Mouse (Mus musculus): Measurements from ENCODE around the gene Otulin. TPM values are rescaled to one million over a fixed set of nuclear protein-coding genes. Genes with fewer than 3 reads are reported as not detected.

The Otulin gene
- polyA plus RNA-seq, 1 experiment = 29.0 TPM

DNA sequence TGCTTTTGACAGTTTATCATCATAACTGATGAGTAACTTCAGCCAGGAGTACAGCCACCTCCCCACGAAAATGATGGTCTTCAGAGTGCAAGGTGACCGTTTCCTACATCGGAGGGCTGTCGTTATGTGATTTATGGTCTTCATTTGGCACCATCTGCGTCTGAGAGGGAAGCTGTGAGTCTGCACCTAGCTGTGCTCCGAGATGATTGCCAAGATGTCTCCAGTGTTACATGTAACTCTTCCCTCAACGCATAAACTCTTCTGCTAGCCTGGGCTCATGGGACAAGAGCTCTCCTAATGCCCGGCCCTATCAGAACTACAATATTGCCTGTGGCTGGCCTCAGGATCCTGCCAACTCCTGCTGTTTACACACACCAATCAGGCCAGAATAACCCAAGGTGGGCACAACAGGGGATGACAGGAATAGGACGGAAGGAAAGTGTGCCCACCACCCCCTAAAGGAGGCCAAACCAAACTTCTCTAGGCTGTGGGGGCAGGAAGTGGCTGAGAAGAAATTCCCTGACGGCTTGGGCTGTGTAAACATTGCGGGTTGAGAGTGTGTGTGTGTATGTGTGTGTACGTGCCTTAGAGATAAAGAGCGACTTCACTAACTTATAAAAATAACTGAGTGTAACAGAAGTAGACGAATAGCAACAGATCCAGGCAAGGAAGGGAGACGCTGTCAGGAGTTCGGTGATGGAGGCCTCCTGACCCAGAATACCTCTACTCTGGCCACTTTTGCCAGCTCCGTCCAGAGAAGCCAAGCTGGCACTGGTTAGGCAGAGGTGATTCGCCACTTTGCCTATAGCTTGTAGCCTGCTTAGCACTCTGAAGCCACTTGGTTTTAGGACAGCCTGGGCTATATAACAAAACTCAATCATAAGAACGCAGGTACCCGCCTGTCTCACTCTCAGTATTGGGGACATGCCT, 126.4 kb downstream of the Otulin start:
- Histone ChIP-seq H3K4me3 (ENCODE audit: insufficient read depth, low read depth, low read length) (no peak overlapping the region), H3K27ac (ENCODE audit: insufficient read depth, low read depth, low read length) (no peak overlapping the region)
- WGBS = 70% methylated on average over 20 of the region's 20 CpGs

DNA sequence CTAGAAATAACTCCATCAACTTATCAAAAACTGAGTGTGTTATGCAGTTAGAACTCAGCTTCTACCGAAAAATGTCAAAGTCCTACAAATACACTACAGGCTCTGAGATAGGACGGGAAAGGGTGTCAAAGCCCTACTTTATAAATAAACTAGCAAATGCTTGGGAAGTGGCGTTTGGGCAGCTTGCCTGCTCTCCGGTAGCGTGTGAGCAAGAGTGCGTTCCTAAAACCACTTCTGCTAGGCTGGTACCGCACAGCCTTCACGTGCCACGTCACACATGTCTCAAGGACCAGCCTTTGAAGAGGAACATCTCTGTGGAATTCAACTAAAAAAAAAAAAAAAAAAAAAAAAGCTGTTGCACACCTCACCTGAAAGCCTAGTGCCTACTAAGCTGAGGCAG, 127.3 kb downstream of the Otulin start:
- WGBS = 78% methylated on average over 9 of the region's 9 CpGs
- Histone ChIP-seq H3K27me3 (replicated peaks; ENCODE audit: control insufficient read depth, insufficient read depth, low read length) (no peaks in the 10 kb centered on the region), H3K27ac (ENCODE audit: insufficient read depth, low read depth, low read length) (no peak overlapping the region), H3K4me1 (ENCODE audit: control insufficient read depth, insufficient read depth, low read length) (0 out of 2 replicates have a peak, but pooled peaks cover 5% of the 10 kb centered on the region), H3K4me3 (ENCODE audit: insufficient read depth, low read depth, low read length) (no peak overlapping the region), H3K36me3 (ENCODE audit: control insufficient read depth, insufficient read depth, low read length) (no peaks in the 10 kb centered on the region)
- TF ChIP-seq POLR2A (IDR thresholded peaks at IDR 0.05; ENCODE audit: low read depth, low read length) = no peak
- no peak for TF ChIP-seq CTCF (conservative IDR thresholded peaks at IDR 0.05; ENCODE audit: insufficient read depth, insufficient read length, low read depth, low read length)
- DNase-seq = no peak

More for the DNA sequence above, 126.4 kb downstream of the Otulin start:
- 0 out of 2 replicates have a peak, but pooled peaks cover 5% of the 10 kb centered on the region for H3K4me1 ChIP-seq (ENCODE audit: control insufficient read depth, insufficient read depth, low read length)
- no peak for DNase-seq
- H3K36me3 ChIP-seq (ENCODE audit: control insufficient read depth, insufficient read depth, low read length) = no peaks in the 10 kb centered on the region
- TF ChIP-seq POLR2A (IDR thresholded peaks at IDR 0.05; ENCODE audit: low read depth, low read length) (no peak), CTCF (conservative IDR thresholded peaks at IDR 0.05; ENCODE audit: insufficient read depth, insufficient read length, low read depth, low read length) (no peak)
- no peaks in the 10 kb centered on the region for H3K27me3 ChIP-seq (replicated peaks; ENCODE audit: control insufficient read depth, insufficient read depth, low read length)

DNA sequence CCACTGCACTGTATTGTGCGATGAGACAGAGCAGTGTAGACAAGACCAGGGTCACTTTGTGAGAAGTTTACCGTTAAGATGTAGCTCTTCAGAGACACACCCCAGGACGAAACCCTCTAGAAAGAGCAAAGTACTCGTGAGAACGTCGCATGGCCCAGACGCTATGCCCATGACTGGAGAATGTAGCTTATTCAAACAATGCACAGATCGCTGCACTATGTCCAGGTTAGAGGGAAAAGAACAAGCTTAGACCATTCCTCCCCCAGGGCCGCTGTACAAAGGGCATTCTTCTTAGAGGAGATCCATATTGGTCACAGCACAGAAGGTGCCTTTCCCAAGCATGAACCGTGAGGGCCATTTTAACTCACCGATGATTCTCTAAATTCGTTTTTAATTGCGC, 128.2 kb downstream of the Otulin start:
- 73% methylated on average over 13 of the region's 13 CpGs for WGBS
- Histone ChIP-seq H3K27me3 (replicated peaks; ENCODE audit: control insufficient read depth, insufficient read depth, low read length) (no peaks in the 10 kb centered on the region), H3K4me1 (ENCODE audit: control insufficient read depth, insufficient read depth, low read length) (0 out of 2 replicates have a peak, but pooled peaks cover 5% of the 10 kb centered on the region), H3K27ac (ENCODE audit: insufficient read depth, low read depth, low read length) (no peak overlapping the region), H3K4me3 (ENCODE audit: insufficient read depth, low read depth, low read length) (no peak overlapping the region), H3K36me3 (ENCODE audit: control insufficient read depth, insufficient read depth, low read length) (no peaks in the 10 kb centered on the region)
- TF ChIP-seq POLR2A (IDR thresholded peaks at IDR 0.05; ENCODE audit: low read depth, low read length) (no peak), CTCF (conservative IDR thresholded peaks at IDR 0.05; ENCODE audit: insufficient read depth, insufficient read length, low read depth, low read length) (no peak)
- no peak for DNase-seq

- DNase-seq = no peak
- no peak for TF ChIP-seq CTCF (conservative IDR thresholded peaks at IDR 0.05; ENCODE audit: insufficient read depth, insufficient read length, low read depth, low read length)
- no peak for TF ChIP-seq POLR2A (IDR thresholded peaks at IDR 0.05; ENCODE audit: low read depth, low read length)
- Histone ChIP-seq H3K4me1 (ENCODE audit: control insufficient read depth, insufficient read depth, low read length) (no peaks in the 10 kb centered on the region), H3K36me3 (ENCODE audit: control insufficient read depth, insufficient read depth, low read length) (no peaks in the 10 kb centered on the region), H3K27ac (ENCODE audit: insufficient read depth, low read depth, low read length) (no peak overlapping the region), H3K27me3 (replicated peaks; ENCODE audit: control insufficient read depth, insufficient read depth, low read length) (no peaks in the 10 kb centered on the region), H3K4me3 (ENCODE audit: insufficient read depth, low read depth, low read length) (no peak overlapping the region)
- WGBS = 85% methylated on average over 15 of the region's 15 CpGs
Measured at GRCm38 (mm10) chr15:27500390-27500789, 130.1 kb downstream of the Otulin start.

GRCm38 (mm10) chr15:27498078-27498477, 132.4 kb downstream of the Otulin start:
- H3K4me1 ChIP-seq (ENCODE audit: control insufficient read depth, insufficient read depth, low read length) = no peaks in the 10 kb centered on the region
- no peaks in the 10 kb centered on the region for H3K36me3 ChIP-seq (ENCODE audit: control insufficient read depth, insufficient read depth, low read length)
- TF ChIP-seq CTCF (conservative IDR thresholded peaks at IDR 0.05; ENCODE audit: insufficient read depth, insufficient read length, low read depth, low read length) = no peak
- TF ChIP-seq POLR2A (IDR thresholded peaks at IDR 0.05; ENCODE audit: low read depth, low read length) = no peak
- no peak overlapping the region for H3K27ac ChIP-seq (ENCODE audit: insufficient read depth, low read depth, low read length)
- H3K4me3 ChIP-seq (ENCODE audit: insufficient read depth, low read depth, low read length) = no peak overlapping the region
- H3K27me3 ChIP-seq (replicated peaks; ENCODE audit: control insufficient read depth, insufficient read depth, low read length) = no peaks in the 10 kb centered on the region
- DNase-seq = no peak
- WGBS = 91% methylated on average over 5 of the region's 5 CpGs

DNA sequence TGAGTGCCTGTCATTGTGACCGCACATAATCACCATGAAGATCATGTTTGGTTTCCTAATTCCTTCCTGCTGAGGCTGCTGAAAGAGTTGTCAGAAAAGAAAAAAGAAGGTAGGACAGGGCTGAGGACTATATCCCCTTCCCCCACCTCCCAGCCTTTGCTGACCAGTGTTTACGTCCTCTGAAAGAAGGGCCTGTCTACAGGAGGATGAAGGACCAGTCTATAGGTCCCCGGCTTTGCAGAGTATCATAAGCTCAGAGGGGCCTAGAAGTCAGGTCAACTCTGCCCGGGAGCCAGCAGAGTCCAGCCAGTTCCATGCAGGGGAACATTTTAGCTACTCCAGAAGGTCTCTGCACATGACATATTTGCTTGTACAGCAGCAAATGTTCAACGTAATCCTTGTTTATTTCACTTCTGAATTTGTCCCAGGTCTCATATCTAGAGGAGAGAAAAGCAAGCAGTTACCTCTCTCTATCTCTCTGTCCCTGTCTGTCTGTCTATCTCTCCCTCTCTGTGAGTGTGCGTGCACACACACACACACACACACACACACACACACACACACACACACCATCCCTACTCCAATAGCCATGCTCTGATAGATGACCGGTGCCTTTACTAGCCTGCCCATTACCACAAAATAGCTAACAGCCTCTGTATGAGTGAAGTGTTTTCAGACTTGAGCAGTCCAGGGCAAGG, 133.0 kb downstream of the Otulin start:
- no peak overlapping the region for H3K27ac ChIP-seq (ENCODE audit: insufficient read depth, low read depth, low read length)
- WGBS = 81% methylated on average over 7 of the region's 7 CpGs
- H3K4me1 ChIP-seq (ENCODE audit: control insufficient read depth, insufficient read depth, low read length) = no peaks in the 10 kb centered on the region
- no peak for TF ChIP-seq POLR2A (IDR thresholded peaks at IDR 0.05; ENCODE audit: low read depth, low read length)
- no peak for TF ChIP-seq CTCF (conservative IDR thresholded peaks at IDR 0.05; ENCODE audit: insufficient read depth, insufficient read length, low read depth, low read length)
- no peaks in the 10 kb centered on the region for H3K27me3 ChIP-seq (replicated peaks; ENCODE audit: control insufficient read depth, insufficient read depth, low read length)
- H3K4me3 ChIP-seq (ENCODE audit: insufficient read depth, low read depth, low read length) = no peak overlapping the region
- DNase-seq = no peak
- H3K36me3 ChIP-seq (ENCODE audit: control insufficient read depth, insufficient read depth, low read length) = no peaks in the 10 kb centered on the region

Measured in kidney, adult 2 months (tissue).